Mouse (Mus musculus) thymus, adult 2 months (tissue): Measurements from ENCODE around the gene Gm26938. TPM values are rescaled to one million over a fixed set of nuclear protein-coding genes. Genes with fewer than 3 reads are reported as not detected.
A peak's percentile ranks its signal among the peaks of the same experiment; 100 is the strongest.

Source experiments
- DNase-seq: peaks from one replicate; pipeline ENCODE4 v3.0.0; 2021
- H3K27ac ChIP-seq: fragments of 200-500 bp; 2 replicates; pipeline ENCODE4 v1.5.1; 2012; ENCODE audit warnings: low read length, control low read depth; ENCODE audit not compliant: control insufficient read depth, insufficient read depth
- H3K27me3 ChIP-seq: fragments of 200-500 bp; 2 replicates; pipeline ENCODE4 v1.6.1; 2012; ENCODE audit warnings: mild to moderate bottlenecking, low read length, moderate library complexity, mixed read lengths; ENCODE audit not compliant: control insufficient read depth, insufficient read depth
- H3K36me3 ChIP-seq: fragments of 200-500 bp; 2 replicates; pipeline ENCODE4 v1.6.1; 2012; ENCODE audit warnings: mild to moderate bottlenecking, low read length, moderate library complexity; ENCODE audit not compliant: control insufficient read depth, insufficient read depth
- H3K4me1 ChIP-seq: fragments of 200-500 bp; replicated peaks from 2 replicates; pipeline ENCODE4 v1.6.1; 2012; ENCODE audit warnings: low read length; ENCODE audit not compliant: control insufficient read depth, insufficient read depth
- H3K4me3 ChIP-seq: fragments of 200-500 bp; 2 replicates; pipeline ENCODE4 v1.5.1; 2012; ENCODE audit warnings: mild to moderate bottlenecking, low read length, control low read depth, moderate library complexity; ENCODE audit not compliant: control insufficient read depth, insufficient read depth
- CTCF ChIP-seq: fragments of 200-500 bp; IDR thresholded peaks from 2 replicates; pipeline ENCODE4 v1.5.1; 2012; ENCODE audit warnings: mild to moderate bottlenecking, control low read depth, low read length, moderate library complexity, borderline replicate concordance; ENCODE audit not compliant: control insufficient read depth, poor library complexity, insufficient read depth; ENCODE audit errors: extremely low read depth
- POLR2A ChIP-seq: fragments of 200-500 bp; IDR thresholded peaks from 2 replicates; pipeline ENCODE4 v1.6.1; 2012; ENCODE audit warnings: mild to moderate bottlenecking, low read length, control low read depth, moderate library complexity; ENCODE audit not compliant: control insufficient read depth, poor library complexity, insufficient read depth; ENCODE audit errors: extremely low read depth
- WGBS: fragments of 180-500 bp; shearing (Covaris S2); methylation state at CpG from one replicate; pipeline ENCODE4 v1.1.7; 2018; 5-methylcytosine and 5-hydroxymethylcytosine counted together
- polyA plus RNA-seq: library from polyadenylated mRNA; depleted of rRNA; stranded (reverse); fragments of >200 nt; gene quantifications from 2 replicates; pipeline ENCODE4 v1.2.3, GENCODE M21; 2012; rRNA removed

Gm26938 gene
- polyA plus RNA-seq, 1 experiment: not detected

DNA sequence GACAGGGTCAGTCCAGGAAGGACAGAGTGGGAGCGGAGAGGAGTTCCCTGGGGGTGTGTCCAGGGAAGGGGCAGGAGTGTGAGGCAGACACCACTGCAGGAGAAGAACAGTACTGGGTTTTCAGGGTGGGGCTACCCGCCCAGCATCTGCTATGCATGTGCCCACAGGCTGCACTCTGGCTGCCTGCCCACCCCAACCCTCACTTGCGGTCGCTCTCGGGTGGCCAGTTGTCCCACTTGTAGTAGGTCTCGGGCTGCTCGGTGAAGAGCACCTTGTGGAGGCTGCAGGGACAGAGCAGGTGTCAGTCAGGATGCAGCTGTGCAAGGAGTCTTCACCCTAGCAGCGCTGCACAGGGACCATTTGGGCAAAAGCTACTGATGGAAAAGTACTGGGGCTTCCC lies 58.0 kb downstream of the Gm26938 start:
- no peaks in the 10 kb centered on the region for H3K4me1 ChIP-seq
- H3K4me3 ChIP-seq: no peak overlapping the region
- no peak overlapping the region for H3K27ac ChIP-seq
- WGBS: 93% methylated on average over 8 of the region's 8 CpGs
- no peak for DNase-seq
- H3K27me3 ChIP-seq: no peaks in the 10 kb centered on the region
- no peak for TF ChIP-seq POLR2A
- TF ChIP-seq CTCF: no peak
- H3K36me3 ChIP-seq: peaks cover 62% of the 10 kb centered on the region

DNA sequence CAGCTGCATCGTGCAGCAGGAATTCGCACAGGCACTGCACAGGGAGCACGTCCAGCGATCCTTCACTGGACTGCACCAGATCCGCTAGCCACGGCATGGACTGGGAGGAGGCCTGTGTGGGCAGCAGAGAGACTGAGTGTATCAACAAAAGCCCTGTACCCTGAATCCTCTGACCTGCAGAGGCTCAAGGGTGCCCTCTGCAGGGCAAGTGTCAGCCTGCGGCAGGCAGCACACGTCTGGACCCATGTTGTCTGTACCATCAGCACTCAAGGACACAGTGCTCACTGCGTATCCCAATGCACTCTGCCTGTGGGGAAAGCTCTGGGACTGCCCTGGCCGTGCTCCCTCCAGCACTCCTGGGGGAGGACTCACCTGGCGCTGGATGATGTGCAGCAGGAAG lies 61.9 kb downstream of the Gm26938 start:
- H3K36me3 ChIP-seq: peaks cover 60% of the 10 kb centered on the region
- H3K27ac ChIP-seq: no peak overlapping the region
- H3K27me3 ChIP-seq: no peaks in the 10 kb centered on the region
- DNase-seq: peak; percentile 27
- WGBS: 92% methylated on average over 11 of the region's 11 CpGs
- no peak overlapping the region for H3K4me3 ChIP-seq
- no peaks in the 10 kb centered on the region for H3K4me1 ChIP-seq
- TF ChIP-seq POLR2A (no peak), CTCF (peak; percentile 57)

DNA sequence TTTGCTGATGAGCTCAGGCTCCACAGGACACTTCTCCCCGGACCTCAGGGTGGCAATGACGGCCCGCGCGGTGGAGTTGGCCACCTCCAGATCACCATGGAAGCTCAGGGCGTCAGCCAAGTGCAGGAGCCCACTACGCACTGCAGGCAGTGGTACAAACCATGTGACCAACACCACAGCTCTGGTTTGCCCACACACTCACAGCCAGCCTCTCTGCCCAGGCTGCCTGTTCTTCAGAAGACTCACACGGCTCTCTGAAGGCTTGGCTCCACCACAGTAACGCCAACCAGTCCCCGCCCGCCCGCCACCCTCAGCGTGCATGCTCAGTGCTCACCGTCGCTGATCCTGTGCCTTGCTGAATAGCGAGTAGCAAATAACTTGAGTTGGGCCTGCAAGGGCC lies 68.1 kb downstream of the Gm26938 start:
- 93% methylated on average over 16 of the region's 16 CpGs for WGBS
- DNase-seq: no peak
- Histone ChIP-seq H3K4me3 (no peak overlapping the region), H3K27me3 (no peaks in the 10 kb centered on the region), H3K4me1 (no peaks in the 10 kb centered on the region), H3K36me3 (peaks cover 48% of the 10 kb centered on the region), H3K27ac (no peak overlapping the region)
- TF ChIP-seq POLR2A (no peak), CTCF (no peak)

Other genes starting within 250 kb of the Gm26938 start
- 6.3 and 6.7 TPM in 2 replicates for gene Micall2, start 90.1 kb downstream of the Gm26938 start, polyA plus RNA-seq
- gene Ints1, start 50.7 kb downstream of the Gm26938 start, polyA plus RNA-seq: 214 and 251 TPM in 2 replicates
- gene Mafk, start 34.9 kb downstream of the Gm26938 start, polyA plus RNA-seq: 43.9 and 44.2 TPM in 2 replicates
- gene Tmem184a, start 6.5 kb downstream of the Gm26938 start, polyA plus RNA-seq: 6.1 and 7.6 TPM in 2 replicates
- 43.9 and 51.6 TPM in 2 replicates for gene Psmg3, start 478 bp upstream of the Gm26938 start, polyA plus RNA-seq
- gene Elfn1, start 81.5 kb upstream of the Gm26938 start, polyA plus RNA-seq: 0.77 and 0.96 TPM in 2 replicates